Mouse (Mus musculus) limb, embryonic 15.5 days (tissue): ENCODE data around the gene Ift74. TPM values are rescaled to one million over a fixed set of nuclear protein-coding genes. Genes with fewer than 3 reads are reported as not detected.

Experiments used
- ATAC-seq: fragments of 200-750 bp; cut with Nextera tagmentation; 2 replicates; pipeline ENCODE4 v1.8.0; 2017; ENCODE audit warnings: low read depth, moderate TSS enrichment; ENCODE audit not compliant: insufficient number of reproducible peaks, low FRiP score, low TSS enrichment
- H3K27ac ChIP-seq: fragments of 300-500 bp; sonication (generic); 2 replicates; pipeline ENCODE4 v1.5.1; 2015; ENCODE audit warnings: moderate library complexity, mild to moderate bottlenecking, inconsistent platforms
- H3K27me3 ChIP-seq: fragments of 300-500 bp; sonication (generic); 2 replicates; pipeline ENCODE4 v1.6.1; 2015; ENCODE audit warnings: inconsistent platforms
- H3K36me3 ChIP-seq: fragments of 300-500 bp; sonication (generic); 2 replicates; pipeline ENCODE4 v1.6.1; 2015; ENCODE audit warnings: inconsistent platforms
- H3K4me1 ChIP-seq: fragments of 300-500 bp; sonication (generic); 2 replicates; pipeline ENCODE4 v1.6.1; 2015; ENCODE audit warnings: inconsistent platforms
- H3K4me2 ChIP-seq: fragments of 300-500 bp; sonication (generic); 2 replicates; pipeline ENCODE4 v1.6.1; 2015; ENCODE audit warnings: mild to moderate bottlenecking, inconsistent platforms
- H3K4me3 ChIP-seq: fragments of 300-500 bp; sonication (generic); 2 replicates; pipeline ENCODE4 v1.5.1; 2015; ENCODE audit warnings: mild to moderate bottlenecking, inconsistent platforms
- H3K9ac ChIP-seq: fragments of 300-500 bp; sonication (generic); 2 replicates; pipeline ENCODE4 v1.6.1; 2015; ENCODE audit warnings: inconsistent platforms
- H3K9me3 ChIP-seq: fragments of 300-500 bp; sonication (generic); 2 replicates; pipeline ENCODE4 v1.6.1; 2016; ENCODE audit warnings: inconsistent platforms
- WGBS: fragments of 180-500 bp; shearing (Covaris S2); methylation state at CpG from one replicate; pipeline ENCODE4 v1.1.7; 2015; 5-methylcytosine and 5-hydroxymethylcytosine counted together
- polyA plus RNA-seq: library from polyadenylated mRNA; unstranded; fragments of >200 nt; fragmentation: Nextera tagmentation; extraction: Ambion mirVana; gene quantifications from 2 replicates; pipeline ENCODE4 v1.2.1, GENCODE M21; 2015

The Ift74 gene
- 27.2 and 30.4 TPM in 2 replicates for polyA plus RNA-seq

- peaks cover 4% of the 10 kb centered on the region; the same call in 1 of the 2 replicates for H3K4me1 ChIP-seq
- WGBS: 3% methylated on average over 29 of the region's 29 CpGs
- peak within 1 kb of the TSS; percentile 70 for H3K4me3 ChIP-seq
- H3K27me3 ChIP-seq: no peaks in the 10 kb centered on the region
- no peaks in the 10 kb centered on the region for H3K36me3 ChIP-seq
- H3K4me2 ChIP-seq: peak within 1 kb of the TSS; percentile 59
- H3K9me3 ChIP-seq: no peaks in the 10 kb centered on the region
- H3K27ac ChIP-seq: peak within 1 kb of the TSS; percentile 84
- H3K9ac ChIP-seq: peak within 1 kb of the TSS; percentile 72
- ATAC-seq: peak; percentile 99
These were observed at the start of gene Ift74 for GRCm38 (mm10) chr4:94613972-94614626. TSS of gene Ift74 (plus strand) at chr4:94614491.

- Histone ChIP-seq H3K9me3 (no peaks in the 10 kb centered on the region), H3K9ac (no peak overlapping the region), H3K4me1 (no peaks in the 10 kb centered on the region), H3K27me3 (no peaks in the 10 kb centered on the region), H3K36me3 (peaks cover 46% of the 10 kb centered on the region), H3K27ac (no peak overlapping the region), H3K4me3 (no peak overlapping the region), H3K4me2 (no peak overlapping the region)
- ATAC-seq: no peak
- WGBS: 94% methylated on average over 4 of the region's 4 CpGs
These were observed 41.6 kb upstream of the Ift74 start for GRCm38 (mm10) chr4:94572677-94573076.

GRCm38 (mm10) chr4:94591765-94592381, 22.4 kb upstream of the Ift74 start:
- Histone ChIP-seq H3K4me1 (no peaks in the 10 kb centered on the region; the same call in 1 of the 2 replicates), H3K9ac (no peak overlapping the region), H3K9me3 (no peaks in the 10 kb centered on the region)

GRCm38 (mm10) chr4:94592709-94593108, 21.6 kb upstream of the Ift74 start:
- H3K9me3 ChIP-seq: no peaks in the 10 kb centered on the region
- no peaks in the 10 kb centered on the region for H3K36me3 ChIP-seq
- H3K9ac ChIP-seq: no peak overlapping the region
- no peaks in the 10 kb centered on the region; the same call in 1 of the 2 replicates for H3K4me1 ChIP-seq
- no peak overlapping the region for H3K4me3 ChIP-seq
- H3K4me2 ChIP-seq: no peak overlapping the region
- H3K27me3 ChIP-seq: no peaks in the 10 kb centered on the region
- no peak for ATAC-seq
- H3K27ac ChIP-seq: no peak overlapping the region

More at GRCm38 (mm10) chr4:94591765-94592381, 22.4 kb upstream of the Ift74 start:
- no peak overlapping the region for H3K4me3 ChIP-seq
- H3K4me2 ChIP-seq: no peak overlapping the region
- ATAC-seq: no peak
- no peaks in the 10 kb centered on the region for H3K27me3 ChIP-seq
- no peaks in the 10 kb centered on the region for H3K36me3 ChIP-seq
- 85% methylated on average over 4 of the region's 4 CpGs for WGBS
- no peak overlapping the region for H3K27ac ChIP-seq

- H3K4me3 ChIP-seq: no peak overlapping the region
- no peak for ATAC-seq
- H3K9ac ChIP-seq: no peak overlapping the region
- no peaks in the 10 kb centered on the region for H3K27me3 ChIP-seq
- no peaks in the 10 kb centered on the region for H3K9me3 ChIP-seq
- 80% methylated on average over 4 of the region's 4 CpGs for WGBS
- H3K4me2 ChIP-seq: no peak overlapping the region; the same call in 1 of the 2 replicates
- no peaks in the 10 kb centered on the region for H3K36me3 ChIP-seq
- H3K27ac ChIP-seq: no peak overlapping the region
- peaks cover 13% of the 10 kb centered on the region for H3K4me1 ChIP-seq
These were observed 12.9 kb upstream of the Ift74 start for GRCm38 (mm10) chr4:94601395-94601794.

GRCm38 (mm10) chr4:94602496-94603030, 11.7 kb upstream of the Ift74 start:
- ATAC-seq: peak; percentile 45
- Histone ChIP-seq H3K4me2 (peak overlapping the region; percentile 63), H3K4me3 (peak overlapping the region; percentile 68), H3K27ac (peak overlapping the region; percentile 92), H3K36me3 (no peaks in the 10 kb centered on the region), H3K27me3 (no peaks in the 10 kb centered on the region), H3K9me3 (no peaks in the 10 kb centered on the region), H3K9ac (peak overlapping the region; percentile 71), H3K4me1 (peaks cover 13% of the 10 kb centered on the region)
- WGBS: under 1% methylated on average over 33 of the region's 33 CpGs

- Histone ChIP-seq H3K27me3 (no peaks in the 10 kb centered on the region), H3K4me3 (peak within 1 kb of the TSS; percentile 68), H3K27ac (peak within 1 kb of the TSS; percentile 92), H3K9ac (peak within 1 kb of the TSS; percentile 71), H3K9me3 (no peaks in the 10 kb centered on the region), H3K4me2 (peak within 1 kb of the TSS; percentile 74), H3K36me3 (no peaks in the 10 kb centered on the region), H3K4me1 (peaks cover 13% of the 10 kb centered on the region)
- under 1% methylated on average over 61 of the region's 61 CpGs for WGBS
- peak; percentile 98 for ATAC-seq
These were observed 11.2 kb upstream of the Ift74 start, which contains the start of gene Plaa for GRCm38 (mm10) chr4:94603031-94603629. TSS of gene Plaa (minus strand) at chr4:94603244.

GRCm38 (mm10) chr4:94604452-94605019, 9.8 kb upstream of the Ift74 start:
- WGBS: 81% methylated on average over 2 of the region's 2 CpGs
- H3K4me2 ChIP-seq: no peak overlapping the region
- no peak overlapping the region for H3K27ac ChIP-seq
- no peaks in the 10 kb centered on the region for H3K36me3 ChIP-seq
- H3K4me1 ChIP-seq: peaks cover 13% of the 10 kb centered on the region
- no peaks in the 10 kb centered on the region for H3K9me3 ChIP-seq
- H3K27me3 ChIP-seq: no peaks in the 10 kb centered on the region
- ATAC-seq: no peak
- H3K4me3 ChIP-seq: no peak overlapping the region
- H3K9ac ChIP-seq: no peak overlapping the region

GRCm38 (mm10) chr4:94605591-94605990, 8.7 kb upstream of the Ift74 start:
- no peak overlapping the region for H3K4me2 ChIP-seq
- 88% methylated on average over 2 of the region's 2 CpGs for WGBS
- no peak overlapping the region for H3K27ac ChIP-seq
- H3K27me3 ChIP-seq: no peaks in the 10 kb centered on the region
- H3K9me3 ChIP-seq: no peaks in the 10 kb centered on the region
- H3K4me1 ChIP-seq: peaks cover 13% of the 10 kb centered on the region
- H3K36me3 ChIP-seq: no peaks in the 10 kb centered on the region
- H3K9ac ChIP-seq: no peak overlapping the region
- H3K4me3 ChIP-seq: no peak overlapping the region
- no peak for ATAC-seq

- Histone ChIP-seq H3K4me1 (peaks cover 4% of the 10 kb centered on the region; the same call in 1 of the 2 replicates), H3K27me3 (no peaks in the 10 kb centered on the region), H3K9me3 (no peaks in the 10 kb centered on the region), H3K36me3 (no peaks in the 10 kb centered on the region), H3K4me3 (no peak overlapping the region), H3K9ac (no peak overlapping the region), H3K4me2 (no peak overlapping the region), H3K27ac (no peak overlapping the region)
- WGBS: 81% methylated on average over 3 of the region's 3 CpGs
- ATAC-seq: no peak
These were observed 4.0 kb upstream of the Ift74 start for GRCm38 (mm10) chr4:94610339-94610738.

GRCm38 (mm10) chr4:94614627-94615006, 326 bp downstream of the Ift74 start:
- Histone ChIP-seq H3K27me3 (no peaks in the 10 kb centered on the region), H3K4me3 (peak overlapping the region; percentile 70), H3K9ac (peak overlapping the region; percentile 72), H3K4me2 (peak overlapping the region; percentile 59), H3K36me3 (no peaks in the 10 kb centered on the region), H3K9me3 (no peaks in the 10 kb centered on the region), H3K4me1 (peaks cover 4% of the 10 kb centered on the region; the same call in 1 of the 2 replicates), H3K27ac (peak overlapping the region; percentile 84)
- peak; percentile 69 for ATAC-seq
- 0% methylated on average over 18 of the region's 18 CpGs for WGBS
